9 mouse cellular contexts compared by ENCODE assay signal in the genomic region with DNA sequence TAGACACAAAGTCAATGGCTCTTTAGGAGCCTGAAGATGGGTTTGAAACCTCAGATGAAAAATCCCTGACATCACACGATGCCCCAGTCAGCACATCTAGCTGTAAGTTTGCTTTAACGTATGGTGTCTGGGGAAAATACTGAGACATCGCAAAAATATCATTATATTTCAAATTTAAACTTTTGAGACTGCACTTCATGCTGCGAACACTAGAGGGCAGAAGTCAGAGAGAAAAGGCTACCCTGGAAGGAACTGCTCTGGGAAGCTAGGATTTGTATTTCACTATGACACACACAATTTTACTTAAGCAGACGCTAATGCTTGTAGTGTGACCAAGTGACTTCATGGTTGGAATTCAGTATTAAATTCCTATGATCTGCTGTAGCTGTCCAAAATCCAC. TPM values are rescaled to one million over a fixed set of nuclear protein-coding genes. Genes with fewer than 3 reads are reported as not detected.
DNase-seq lines count a peak whose midpoint lies in the region; ATAC-seq and TF ChIP-seq lines count a peak whose summit lies in the region.
"Had no signal": no experiment of that assay in that cellular context is flagged by ENCODE, and none has a peak within 500 bp of the region (broad histone marks: within the 10 kb centered on the region; RNA-seq: fewer than 3 reads in every experiment).

No protein-coding gene starts in this region.

- H3K9ac ChIP-seq in liver, adult 2 months (ENCODE audit: low read depth, low read length), result no peak overlapping the region
- no peak overlapping the region for H3K9ac ChIP-seq in heart, postnatal 0 days (replicated peaks; ENCODE audit: low read depth, low read length)

- no peaks in the 10 kb centered on the region for H3K9me3 ChIP-seq in heart, postnatal 0 days (replicated peaks; ENCODE audit: control insufficient read depth, low read length)
- no peaks in the 10 kb centered on the region for H3K9me3 ChIP-seq in hindbrain, embryonic 10.5 days

- H3K36me3 ChIP-seq in liver, adult 2 months (ENCODE audit: control insufficient read depth, insufficient read depth, low read length), result no peaks in the 10 kb centered on the region
- no peaks in the 10 kb centered on the region for H3K36me3 ChIP-seq in heart, postnatal 0 days (replicated peaks; ENCODE audit: control insufficient read depth, insufficient read depth, low read length)
- H3K36me3 ChIP-seq in hindbrain, embryonic 10.5 days, result no peaks in the 10 kb centered on the region

- ATAC-seq in heart, postnatal 0 days (ENCODE audit: insufficient read depth, low read depth), result peak; percentile 47; the same call in 1 of the 2 replicates

- peak; percentile 63 to 78 for DNase-seq in cerebellum, postnatal 10 days
- no peak for DNase-seq in cerebellum, adult 11-12 months
- peak; percentile 23 for DNase-seq in liver, adult 2 months (ENCODE audit: extremely low read depth, low read depth, low spot score)
- no peak for DNase-seq in liver
- peak; percentile 32 for DNase-seq in ZHBTc4 (ENCODE audit: low read depth, low spot score)
- DNase-seq in heart, postnatal 0 days (ENCODE audit: low spot score), result peak; percentile 71
- peak; percentile 54 for DNase-seq in retina, postnatal 1 day
- no peak for DNase-seq in hindbrain, embryonic 10.5 days (ENCODE audit: low spot score)

- no peaks in the 10 kb centered on the region for H3K79me2 ChIP-seq in liver, adult 2 months (ENCODE audit: control insufficient read depth, insufficient read depth, low read length)

- H3K27ac ChIP-seq in liver, adult 2 months (replicated peaks; ENCODE audit: insufficient read depth, low read depth, low read length), result no peak overlapping the region
- H3K27ac ChIP-seq in heart, postnatal 0 days (ENCODE audit: low read depth), result peak overlapping the region; percentile 93
- no peak overlapping the region for H3K27ac ChIP-seq in hindbrain, embryonic 10.5 days
- H3K27ac ChIP-seq: macrophage had no signal

- 0 out of 2 replicates have a peak overlapping the region, but pooled peaks have one; percentile 8 for H3K4me2 ChIP-seq in heart, postnatal 0 days (ENCODE audit: low read depth, low read length)

- 0 out of 2 replicates have a peak, but pooled peaks have one; percentile 34 for TF ChIP-seq CTCF in liver, adult 2 months (IDR thresholded peaks at IDR 0.05; ENCODE audit: low read depth, low read length)
- peak; percentile 77 for TF ChIP-seq CTCF in heart, postnatal 0 days (IDR thresholded peaks at IDR 0.05; ENCODE audit: low read depth)

- 22% methylated on average over 5 of the region's 5 CpGs for WGBS in liver, adult 2 months
- WGBS in heart, postnatal 0 days, result 23% methylated on average over 5 of the region's 5 CpGs
- WGBS in hindbrain, embryonic 10.5 days, result 29% methylated on average over 5 of the region's 5 CpGs

- TF ChIP-seq POLR2A in liver, adult 2 months (IDR thresholded peaks at IDR 0.05; ENCODE audit: extremely low read depth, insufficient read depth, low read length), result no peak

- H3K27me3 ChIP-seq in liver, adult 2 months (ENCODE audit: control insufficient read depth, insufficient read depth, low read length), result no peaks in the 10 kb centered on the region
- H3K27me3 ChIP-seq in heart, postnatal 0 days (ENCODE audit: control insufficient read depth, insufficient read depth, low read length), result no peaks in the 10 kb centered on the region
- 0 out of 2 replicates have a peak, but pooled peaks cover 2% of the 10 kb centered on the region for H3K27me3 ChIP-seq in hindbrain, embryonic 10.5 days (ENCODE audit: insufficient read depth, poor library complexity, severe bottlenecking)

- H3K4me1 ChIP-seq in liver, adult 2 months (ENCODE audit: control insufficient read depth, insufficient read depth, low read length), result no peaks in the 10 kb centered on the region; the same call in 1 of the 2 replicates
- H3K4me1 ChIP-seq in heart, postnatal 0 days (ENCODE audit: control insufficient read depth, insufficient read depth), result peaks cover 10% of the 10 kb centered on the region; the same call in 1 of the 2 replicates
- peaks cover 20% of the 10 kb centered on the region for H3K4me1 ChIP-seq in hindbrain, embryonic 10.5 days (replicated peaks)

- no peak for TF ChIP-seq EP300 in heart, postnatal 0 days (IDR thresholded peaks at IDR 0.05; ENCODE audit: low read depth)

- H3K4me3 ChIP-seq in liver, adult 2 months (ENCODE audit: insufficient read depth, low read depth, low read length), result no peak overlapping the region
- H3K4me3 ChIP-seq in heart, postnatal 0 days (ENCODE audit: low read depth, low read length), result no peak overlapping the region
- H3K4me3 ChIP-seq in hindbrain, embryonic 10.5 days, result no peak overlapping the region

RNA-seq across cellular contexts. Expression of a gene that starts 1.5 kb away (rescaled TPM):
- 0.28 TPM in 1 of 2 replicates, not detected in the other for total RNA-seq in liver, adult 2 months (2014; rRNA removed)
- polyA plus RNA-seq in liver, adult 2 months (2012; rRNA removed), result not detected in 2 replicates
- 1.7 and 2.4 TPM in 2 replicates for total RNA-seq in heart, postnatal 0 days (2014; rRNA removed; ENCODE audit: low replicate concordance)
- polyA plus RNA-seq in heart, postnatal 0 days (2015; fragmentation: Nextera tagmentation; extraction: Ambion mirVana), result 0.51 and 0.71 TPM in 2 replicates
- 0.83 and 0.88 TPM in 2 replicates for polyA plus RNA-seq in hindbrain, embryonic 10.5 days (2016; fragmentation: Nextera tagmentation; extraction: Ambion mirVana)
- polyA plus RNA-seq: macrophage had no signal

Comparison
In these comparisons a context has a peak if more than half of its experiments do, and no peak if none do; other contexts are left out.
1. DNase-seq: peak in cerebellum, postnatal 10 days (2 of 2), liver, adult 2 months (single experiment), ZHBTc4 (single experiment), heart, postnatal 0 days (single experiment) and retina, postnatal 1 day (single experiment); none in cerebellum, adult 11-12 months (single experiment), liver (single experiment) and hindbrain, embryonic 10.5 days (single experiment).